Mouse (Mus musculus) Patski (cell line): ENCODE measurements around the gene Tnfsf11. TPM values are rescaled to one million over a fixed set of nuclear protein-coding genes. Genes with fewer than 3 reads are reported as not detected.

ENCODE experiments used
- ATAC-seq: fragments of 100-300 bp; one replicate; pipeline ENCODE4 v1.8.0; 2021
- CTCF ChIA-PET: fragments of 350-600 bp; sonication (Branson Sonifier 250); formaldehyde crosslinking; loops from one replicate; lab custom pipeline; 2022; ENCODE audit warnings: inconsistent platforms; lab: Charles Lee
- POLR2A ChIA-PET: fragments of 350-600 bp; sonication (Branson Sonifier 250); formaldehyde crosslinking; loops from one replicate; lab custom pipeline; 2022; ENCODE audit warnings: antibody characterized with exemption, inconsistent platforms; lab: Charles Lee
- DNase-seq: peaks from one replicate; pipeline ENCODE4 v3.0.0-alpha.2; 2011; ENCODE audit warnings: low read depth, low spot score
- H3K27me3 ChIP-seq: fragments of 371-371 bp; one replicate; pipeline ENCODE4 v1.5.1; 2021
- CTCF ChIP-seq: fragments of 100-300 bp; IDR thresholded peaks from one replicate; pipeline ENCODE4 v1.5.1; 2021
- in situ Hi-C: fragments of 300-500 bp; cut with MboI; formaldehyde crosslinking; loops from 3 replicates; pipeline ENCODE4 v1.11.1; 2018; ENCODE audit warnings: low pct_unique_long_range_greater_than_20kb, mixed read lengths
- polyA plus RNA-seq: library from polyadenylated mRNA; unstranded; gene quantifications from one replicate; pipeline ENCODE4 v1.2.3, GENCODE M21; 2021

Tnfsf11 gene
- polyA plus RNA-seq, 1 experiment from 2014 or later: not detected

- no peak for ATAC-seq
- CTCF ChIA-PET: interaction anchor here (1.1 kb wide), 1 partner anchor 10 kb away, joined by 3 read pairs; no protein-coding TSS in a partner anchor
- in situ Hi-C loops: no loop called here
- TF ChIP-seq CTCF: no peak
- POLR2A ChIA-PET: no interaction called here
- DNase-seq: no peak
- H3K27me3 ChIP-seq: peaks cover 25% of the 10 kb centered on the region
These were observed 45.2 kb downstream of the Tnfsf11 start for GRCm38 (mm10) chr14:78262596-78262995.

- in situ Hi-C loops: no loop called here
- H3K27me3 ChIP-seq: peaks cover 19% of the 10 kb centered on the region
- DNase-seq: no peak
- ChIA-PET POLR2A (no interaction called here), CTCF (no interaction called here)
- ATAC-seq: no peak
- no peak for TF ChIP-seq CTCF
These were observed 46.6 kb downstream of the Tnfsf11 start for GRCm38 (mm10) chr14:78261246-78261645.

GRCm38 (mm10) chr14:78254017-78254416 lies 53.8 kb downstream of the Tnfsf11 start:
- ATAC-seq: no peak
- ChIA-PET CTCF (no interaction called here), POLR2A (no interaction called here)
- DNase-seq: no peak
- in situ Hi-C loops: no loop called here
- TF ChIP-seq CTCF: no peak
- peaks cover 28% of the 10 kb centered on the region for H3K27me3 ChIP-seq

GRCm38 (mm10) chr14:78246601-78247000 lies 61.2 kb downstream of the Tnfsf11 start:
- in situ Hi-C loops: no loop called here
- ChIA-PET POLR2A (no interaction called here), CTCF (no interaction called here)
- H3K27me3 ChIP-seq: peaks cover 3% of the 10 kb centered on the region
- TF ChIP-seq CTCF: no peak
- no peak for DNase-seq
- ATAC-seq: no peak

- ChIA-PET POLR2A (no interaction called here), CTCF (interaction anchor here (1.2 kb wide), 1 partner anchor 15 kb away, joined by 3 read pairs; no protein-coding TSS in a partner anchor)
- no peaks in the 10 kb centered on the region for H3K27me3 ChIP-seq
- peak; percentile 39 for ATAC-seq
- no peak for DNase-seq
- in situ Hi-C loops: no loop called here
- TF ChIP-seq CTCF: no peak
These were observed 63.0 kb downstream of the Tnfsf11 start for GRCm38 (mm10) chr14:78244811-78245210.

GRCm38 (mm10) chr14:78239346-78239745 lies 68.5 kb downstream of the Tnfsf11 start:
- TF ChIP-seq CTCF: no peak
- ATAC-seq (no peak), DNase-seq (no peak)
- ChIA-PET POLR2A (no interaction called here), CTCF (no interaction called here)
- H3K27me3 ChIP-seq: peaks cover 3% of the 10 kb centered on the region
- in situ Hi-C loops: no loop called here

GRCm38 (mm10) chr14:78237238-78237637 lies 70.6 kb downstream of the Tnfsf11 start:
- H3K27me3 ChIP-seq: peaks cover 15% of the 10 kb centered on the region
- ChIA-PET CTCF (no interaction called here), POLR2A (no interaction called here)
- in situ Hi-C loops: no loop called here
- DNase-seq (no peak), ATAC-seq (no peak)
- TF ChIP-seq CTCF: no peak

GRCm38 (mm10) chr14:78236144-78236543 lies 71.7 kb downstream of the Tnfsf11 start:
- ChIA-PET POLR2A (no interaction called here), CTCF (no interaction called here)
- no peak for TF ChIP-seq CTCF
- in situ Hi-C loops: no loop called here
- ATAC-seq: no peak
- H3K27me3 ChIP-seq: peaks cover 21% of the 10 kb centered on the region
- DNase-seq: no peak

- no peak for TF ChIP-seq CTCF
- peaks cover 24% of the 10 kb centered on the region for H3K27me3 ChIP-seq
- POLR2A ChIA-PET: no interaction called here
- no peak for ATAC-seq
- no peak for DNase-seq
- in situ Hi-C loops: no loop called here
- CTCF ChIA-PET: no interaction called here
These were observed 72.5 kb downstream of the Tnfsf11 start for GRCm38 (mm10) chr14:78235296-78235695.

GRCm38 (mm10) chr14:78229012-78229411 lies 78.8 kb downstream of the Tnfsf11 start:
- DNase-seq: no peak
- POLR2A ChIA-PET: no interaction called here

More at GRCm38 (mm10) chr14:78229012-78229411, 78.8 kb downstream of the Tnfsf11 start:
- TF ChIP-seq CTCF: no peak
- H3K27me3 ChIP-seq: peaks cover 43% of the 10 kb centered on the region
- in situ Hi-C loops: no loop called here
- CTCF ChIA-PET: no interaction called here
- ATAC-seq: no peak

Other genes with a start within 250 kb of the Tnfsf11 start
- gene Fam216b, start 219.0 kb downstream of the Tnfsf11 start, polyA plus RNA-seq: not detected
- 54.3 TPM for gene Akap11, start 228.8 kb upstream of the Tnfsf11 start, polyA plus RNA-seq